Mouse (Mus musculus) lung, postnatal 0 days (tissue): ENCODE measurements around the gene Gmppb. TPM values are rescaled to one million over a fixed set of nuclear protein-coding genes. Genes with fewer than 3 reads are reported as not detected.
A peak's percentile ranks its signal among the peaks of the same experiment; 100 is the strongest.

Experiments
- ATAC-seq: fragments of 200-750 bp; cut with Nextera tagmentation; 2 replicates; pipeline ENCODE4 v1.8.0; 2017; ENCODE audit warnings: moderate library complexity
- DNase-seq: peaks from one replicate; pipeline ENCODE4 v3.0.0-alpha.2; 2016; ENCODE audit warnings: low spot score
- H3K27ac ChIP-seq: fragments of 300-500 bp; sonication (generic); 2 replicates; pipeline ENCODE4 v1.5.1; 2014; ENCODE audit warnings: antibody characterized with exemption, mild to moderate bottlenecking, low read length, mixed read lengths
- H3K27me3 ChIP-seq: fragments of 300-500 bp; sonication (generic); replicated peaks from 2 replicates; pipeline ENCODE4 v1.6.1; 2014; ENCODE audit warnings: low read length, mixed read lengths; ENCODE audit not compliant: insufficient read depth
- H3K36me3 ChIP-seq: fragments of 300-500 bp; sonication (generic); 2 replicates; pipeline ENCODE4 v1.6.1; 2014; ENCODE audit warnings: low read length, mixed read lengths; ENCODE audit not compliant: insufficient read depth
- H3K4me1 ChIP-seq: fragments of 300-500 bp; sonication (generic); 2 replicates; pipeline ENCODE4 v1.6.1; 2014; ENCODE audit warnings: antibody characterized with exemption, low read depth, low read length, mixed read lengths; ENCODE audit not compliant: insufficient read depth
- H3K4me2 ChIP-seq: fragments of 300-500 bp; sonication (generic); replicated peaks from 2 replicates; pipeline ENCODE4 v1.6.1; 2014; ENCODE audit warnings: low read depth, mild to moderate bottlenecking, low read length, moderate library complexity, mixed read lengths
- H3K4me3 ChIP-seq: fragments of 300-500 bp; sonication (generic); 2 replicates; pipeline ENCODE4 v1.5.1; 2014; ENCODE audit warnings: low read depth, low read length
- H3K9ac ChIP-seq: fragments of 300-500 bp; sonication (generic); replicated peaks from 2 replicates; pipeline ENCODE4 v1.6.1; 2014; ENCODE audit warnings: low read depth, mild to moderate bottlenecking
- H3K9me3 ChIP-seq: fragments of 300-500 bp; sonication (generic); 2 replicates; pipeline ENCODE4 v1.6.1; 2016; ENCODE audit warnings: low read length, mixed read lengths
- CTCF ChIP-seq: IDR thresholded peaks from 2 replicates; pipeline ENCODE4 v1.5.1; 2016; ENCODE audit warnings: antibody characterized with exemption, mild to moderate bottlenecking
- EP300 ChIP-seq: IDR thresholded peaks from 2 replicates; pipeline ENCODE4 v1.6.1; 2016; ENCODE audit warnings: antibody characterized with exemption, mild to moderate bottlenecking, control low read depth
- WGBS: fragments of 180-500 bp; shearing (Covaris S2); extraction: QIAGEN DNeasy Blood & Tissue Kit; methylation state at CpG from one replicate; pipeline ENCODE4 v1.1.7; 2014; 5-methylcytosine and 5-hydroxymethylcytosine counted together
- polyA plus RNA-seq: library from polyadenylated mRNA; unstranded; fragments of >200 nt; fragmentation: Nextera tagmentation; extraction: Ambion mirVana; gene quantifications from 2 replicates; pipeline ENCODE4 v1.2.1, GENCODE M21; 2015

Gene Gmppb
- polyA plus RNA-seq, 1 experiment from 2014 or later = 26.5 TPM

- no peak overlapping the region for H3K9ac ChIP-seq
- H3K4me1 ChIP-seq = no peaks in the 10 kb centered on the region
- no peak overlapping the region for H3K27ac ChIP-seq
- 87% methylated on average over 7 of the region's 7 CpGs for WGBS
- TF ChIP-seq EP300 (no peak), CTCF (no peak)
- peaks cover 10% of the 10 kb centered on the region; the same call in 1 of the 2 replicates for H3K36me3 ChIP-seq
- DNase-seq (no peak), ATAC-seq (no peak)
- no peak overlapping the region for H3K4me3 ChIP-seq
- no peaks in the 10 kb centered on the region for H3K27me3 ChIP-seq
- H3K9me3 ChIP-seq = no peaks in the 10 kb centered on the region
- no peak overlapping the region for H3K4me2 ChIP-seq
Observed at GRCm38 (mm10) chr9:108069529-108069928, 20.5 kb downstream of the Gmppb start.

- Histone ChIP-seq H3K27me3 (no peaks in the 10 kb centered on the region), H3K4me2 (no peak overlapping the region), H3K9ac (no peak overlapping the region), H3K4me1 (no peaks in the 10 kb centered on the region), H3K4me3 (no peak overlapping the region), H3K9me3 (no peaks in the 10 kb centered on the region), H3K27ac (no peak overlapping the region), H3K36me3 (peaks cover 8% of the 10 kb centered on the region; the same call in 1 of the 2 replicates)
- DNase-seq = no peak
- ATAC-seq = no peak
- WGBS = 71% methylated on average over 4 of the region's 4 CpGs
- TF ChIP-seq CTCF (no peak), EP300 (no peak)
Observed at GRCm38 (mm10) chr9:108071801-108072200, 22.8 kb downstream of the Gmppb start.

GRCm38 (mm10) chr9:108072481-108072924 lies 23.5 kb downstream of the Gmppb start:
- Histone ChIP-seq H3K4me2 (no peak overlapping the region), H3K9me3 (no peaks in the 10 kb centered on the region), H3K27me3 (no peaks in the 10 kb centered on the region), H3K27ac (no peak overlapping the region), H3K36me3 (peaks cover 5% of the 10 kb centered on the region; the same call in 1 of the 2 replicates), H3K4me1 (no peaks in the 10 kb centered on the region), H3K4me3 (no peak overlapping the region), H3K9ac (no peak overlapping the region)
- TF ChIP-seq CTCF = no peak
- ATAC-seq (no peak), DNase-seq (no peak)
- WGBS = 60% methylated on average over 9 of the region's 9 CpGs

GRCm38 (mm10) chr9:108073141-108073930 lies 24.3 kb downstream of the Gmppb start:
- no peak for TF ChIP-seq EP300
- no peak for TF ChIP-seq CTCF
- Histone ChIP-seq H3K9me3 (no peaks in the 10 kb centered on the region), H3K4me3 (no peak overlapping the region), H3K9ac (no peak overlapping the region), H3K4me1 (peaks cover 5% of the 10 kb centered on the region; the same call in 1 of the 2 replicates), H3K36me3 (peaks cover 5% of the 10 kb centered on the region; the same call in 1 of the 2 replicates), H3K27me3 (no peaks in the 10 kb centered on the region), H3K27ac (no peak overlapping the region), H3K4me2 (no peak overlapping the region)
- ATAC-seq = no peak
- 67% methylated on average over 7 of the region's 7 CpGs for WGBS
- DNase-seq = no peak

- DNase-seq = no peak
- H3K4me1 ChIP-seq = peaks cover 15% of the 10 kb centered on the region
- 0 out of 2 replicates have a peak, but pooled peaks cover 8% of the 10 kb centered on the region for H3K36me3 ChIP-seq
- no peak for TF ChIP-seq EP300
- TF ChIP-seq CTCF = no peak
- ATAC-seq = peak; percentile 3; the same call in 1 of the 2 replicates
- H3K4me3 ChIP-seq = peak within 1 kb of the TSS; percentile 65
- 71% methylated on average over 5 of the region's 5 CpGs for WGBS
- H3K27ac ChIP-seq = no peak within 1 kb of the TSS
- H3K9ac ChIP-seq = peak within 1 kb of the TSS; percentile 88
- no peaks in the 10 kb centered on the region for H3K9me3 ChIP-seq
- peak within 1 kb of the TSS; percentile 89 for H3K4me2 ChIP-seq
- peaks cover 5% of the 10 kb centered on the region; the same call in 1 of the 2 replicates for H3K27me3 ChIP-seq
Observed at GRCm38 (mm10) chr9:108080168-108080567, 31.1 kb downstream of the Gmppb start, which contains the start of gene Mst1. Gene Mst1, plus strand, starts transcription at chr9:108080436.

- H3K9me3 ChIP-seq = no peaks in the 10 kb centered on the region
- ATAC-seq (no peak), DNase-seq (no peak)
- H3K4me1 ChIP-seq = peaks cover 15% of the 10 kb centered on the region
- H3K4me2 ChIP-seq = peak overlapping the region; percentile 36
- H3K9ac ChIP-seq = peak overlapping the region; percentile 19; the same call in 1 of the 2 replicates
- no peak for TF ChIP-seq CTCF
- TF ChIP-seq EP300 = no peak
- H3K27me3 ChIP-seq = peaks cover 5% of the 10 kb centered on the region; the same call in 1 of the 2 replicates
- H3K36me3 ChIP-seq = peaks cover 28% of the 10 kb centered on the region; the same call in 1 of the 2 replicates
- no peak overlapping the region for H3K27ac ChIP-seq
- no peak overlapping the region for H3K4me3 ChIP-seq
- 3% methylated on average over 19 of the region's 19 CpGs for WGBS
Observed at GRCm38 (mm10) chr9:108082549-108082948, 33.5 kb downstream of the Gmppb start.
